Mouse (Mus musculus) heart, embryonic 14.5 days (tissue): ENCODE results near the gene Gm49405. TPM values are rescaled to one million over a fixed set of nuclear protein-coding genes. Genes with fewer than 3 reads are reported as not detected.
"Not testable (repeated sequence)": the region's sequence is repeated elsewhere in the genome, so short reads cannot be mapped to it uniquely, and the experiment has no call there.

Experiments
- ATAC-seq: fragments of 200-750 bp; cut with Nextera tagmentation; 2 replicates; pipeline ENCODE4 v1.8.0; 2017; ENCODE audit warnings: low read depth, moderate TSS enrichment; ENCODE audit not compliant: insufficient number of reproducible peaks, insufficient read depth, low FRiP score
- H3K27ac ChIP-seq, 2 experiments: fragments of 200-500 bp in 1 of 2; fragments of 300-500 bp in 1 of 2; sonication (generic) in 1 of 2; replicated peaks in 1 of 2; 2 replicates each; pipeline ENCODE4 v1.5.1; 2012 to 2014; ENCODE audit warnings: low read depth in 2 of 2, low read length in 2 of 2, control low read depth in 1 of 2, mild to moderate bottlenecking in 1 of 2, mixed read lengths in 1 of 2; ENCODE audit not compliant: control insufficient read depth in 1 of 2, insufficient read depth in 1 of 2
- H3K27me3 ChIP-seq: fragments of 300-500 bp; sonication (generic); 2 replicates; pipeline ENCODE4 v1.6.1; 2014; ENCODE audit warnings: mild to moderate bottlenecking, low read length, control low read depth; ENCODE audit not compliant: control insufficient read depth, insufficient read depth
- H3K36me3 ChIP-seq: fragments of 300-500 bp; sonication (generic); 2 replicates; pipeline ENCODE4 v1.6.1; 2014; ENCODE audit warnings: mild to moderate bottlenecking, control low read depth, low read length, mixed read lengths; ENCODE audit not compliant: control insufficient read depth, insufficient read depth
- H3K4me1 ChIP-seq, 2 experiments: fragments of 200-500 bp in 1 of 2; fragments of 300-500 bp in 1 of 2; sonication (generic) in 1 of 2; 2 replicates each; pipeline ENCODE4 v1.6.1; 2012 to 2014; ENCODE audit warnings: low read length in 2 of 2, control low read depth in 1 of 2, mixed read lengths in 1 of 2; ENCODE audit not compliant: control insufficient read depth in 2 of 2, insufficient read depth in 2 of 2
- H3K4me2 ChIP-seq: fragments of 300-500 bp; sonication (generic); 2 replicates; pipeline ENCODE4 v1.6.1; 2014; ENCODE audit warnings: mild to moderate bottlenecking, low read length
- H3K4me3 ChIP-seq, 2 experiments: fragments of 200-500 bp in 1 of 2; fragments of 300-500 bp in 1 of 2; sonication (generic) in 1 of 2; 2 replicates each; pipeline ENCODE4 v1.5.1; 2012 to 2014; ENCODE audit warnings: low read length in 2 of 2, mild to moderate bottlenecking in 2 of 2, control low read depth in 1 of 2, low read depth in 1 of 2, moderate library complexity in 1 of 2; ENCODE audit not compliant: control insufficient read depth in 1 of 2, insufficient read depth in 1 of 2
- H3K9ac ChIP-seq: fragments of 300-500 bp; sonication (generic); 2 replicates; pipeline ENCODE4 v1.6.1; 2014; ENCODE audit warnings: mild to moderate bottlenecking, low read length
- H3K9me3 ChIP-seq: fragments of 300-500 bp; sonication (generic); 2 replicates; pipeline ENCODE4 v1.6.1; 2016; ENCODE audit warnings: low read length, control low read depth; ENCODE audit not compliant: control insufficient read depth
- WGBS: fragments of 180-500 bp; shearing (Covaris S2); extraction: QIAGEN DNeasy Blood & Tissue Kit; methylation state at CpG from one replicate; pipeline ENCODE4 v1.1.7; 2014; 5-methylcytosine and 5-hydroxymethylcytosine counted together
- polyA plus RNA-seq: library from polyadenylated mRNA; unstranded; fragments of >200 nt; fragmentation: Nextera tagmentation; extraction: Ambion mirVana; gene quantifications from 2 replicates; pipeline ENCODE4 v1.2.1, GENCODE M21; 2014

Gm49405 gene
- 4.3 and 4.6 TPM in 2 replicates for polyA plus RNA-seq

DNA sequence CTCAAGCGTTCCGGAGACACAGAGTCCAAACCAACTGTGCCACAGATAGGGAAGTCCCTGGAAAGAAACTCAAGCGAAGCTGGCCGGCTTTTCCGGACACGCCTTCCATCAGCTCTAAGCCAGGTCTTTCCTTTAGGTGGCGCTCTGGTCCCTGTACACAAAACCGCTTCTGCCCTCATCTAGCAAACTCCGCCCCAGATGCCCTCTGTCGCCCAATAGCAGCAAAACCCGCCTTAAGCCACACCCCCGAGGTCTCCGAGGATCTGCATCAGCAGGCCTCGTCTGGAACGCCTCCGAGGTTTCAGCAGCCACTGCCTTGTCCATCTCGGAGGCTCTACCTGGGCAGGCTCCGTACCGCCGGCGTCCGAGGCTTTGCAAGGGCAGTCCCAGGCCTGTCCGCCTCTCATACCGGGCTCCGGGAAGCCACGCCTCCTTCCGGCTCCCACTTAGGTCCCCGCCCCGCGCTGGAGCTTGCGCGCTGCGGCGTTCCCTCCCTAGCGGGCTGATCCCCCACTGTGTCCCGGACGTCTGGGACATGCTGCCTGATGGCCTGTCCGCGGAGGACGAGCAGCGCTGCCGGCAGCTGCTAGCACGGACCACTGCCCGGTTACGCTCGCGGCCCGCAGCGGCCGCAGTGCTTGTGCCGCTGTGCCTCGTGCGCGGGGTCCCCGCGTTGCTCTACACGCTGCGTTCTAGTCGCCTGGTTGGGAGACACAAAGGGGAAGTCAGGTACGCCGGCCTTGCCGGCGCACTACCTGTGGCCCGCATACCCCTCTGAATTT, at the start of gene Gm49405, which contains the start of gene Nudt8:
TSS of gene Gm49405 (plus strand) at position 508 of the 782 bp plus-strand sequence.
TSS of gene Nudt8 (plus strand) at position 462 of the 782 bp plus-strand sequence.
- WGBS: under 1% methylated on average over 64 of the region's 64 CpGs
- Histone ChIP-seq H3K9me3 (no peaks in the 10 kb centered on the region), H3K9ac (peak within 1 kb of the TSS; percentile 91), H3K27ac (peak within 1 kb of the TSS; percentile 95 to 99), H3K4me3 (peak within 1 kb of the TSS; percentile 68 to 74), H3K4me2 (peak within 1 kb of the TSS; percentile 86), H3K27me3 (no peaks in the 10 kb centered on the region), H3K36me3 (peaks cover 7% of the 10 kb centered on the region; the same call in 1 of the 2 replicates), H3K4me1 (peaks cover 44 to 47% of the 10 kb centered on the region in 2 experiments)
- peak; percentile 83 for ATAC-seq

DNA sequence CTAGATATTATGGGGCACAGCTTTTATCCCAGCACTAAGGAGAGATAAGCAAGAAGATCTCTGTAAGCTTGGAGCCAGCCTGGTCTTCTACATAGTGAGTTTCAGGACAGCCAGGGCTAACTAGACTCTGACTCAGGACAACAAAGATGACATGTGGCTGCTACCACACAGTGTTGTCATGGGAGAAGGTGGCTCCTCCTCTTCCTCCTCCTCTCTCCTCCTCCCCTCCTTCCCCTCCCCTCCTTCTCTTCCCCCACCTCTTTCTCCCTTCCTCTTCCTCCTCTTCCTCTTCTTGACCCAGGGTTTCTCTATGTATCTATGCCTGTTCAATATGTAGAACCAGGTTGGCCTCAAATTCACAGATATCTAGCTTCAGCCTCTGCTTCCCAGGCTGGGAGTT, 49.0 kb upstream of the Gm49405 start:
- H3K27ac ChIP-seq: no peak overlapping the region
- no peaks in the 10 kb centered on the region for H3K9me3 ChIP-seq
- H3K4me3 ChIP-seq: no peak overlapping the region
- no peak for ATAC-seq
- H3K36me3 ChIP-seq: no peaks in the 10 kb centered on the region
- H3K9ac ChIP-seq: no peak overlapping the region
- no peak overlapping the region for H3K4me2 ChIP-seq
- 0 out of 2 replicates have a peak, but pooled peaks cover under 1% of the 10 kb centered on the region for H3K27me3 ChIP-seq
- H3K4me1 ChIP-seq: peaks cover 0 to 6% of the 10 kb centered on the region in 2 experiments; a peak in 2 of 4 replicates

DNA sequence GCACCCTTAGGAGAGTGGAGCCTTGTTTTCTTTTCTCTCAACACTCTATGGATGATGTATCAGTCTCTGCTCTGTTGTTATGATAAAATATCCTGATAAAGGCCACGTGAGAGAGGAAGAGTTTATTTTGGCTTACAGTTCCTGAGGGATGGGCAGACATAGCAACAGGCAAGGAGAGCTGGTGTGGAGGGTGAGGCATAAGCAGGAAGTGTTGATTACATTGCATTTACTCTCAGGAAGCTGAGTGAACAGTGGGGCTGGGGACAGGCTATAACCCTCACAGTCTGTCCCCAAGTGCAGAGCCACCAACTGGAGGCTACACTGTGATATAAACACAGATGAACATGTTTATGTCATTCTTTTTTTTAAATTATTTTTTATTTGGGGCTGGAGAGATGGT, 48.3 kb upstream of the Gm49405 start:
- 0 out of 4 replicates have a peak, but pooled peaks cover 0 to 4% of the 10 kb centered on the region in 2 experiments for H3K4me1 ChIP-seq
- H3K27me3 ChIP-seq: 0 out of 2 replicates have a peak, but pooled peaks cover 3% of the 10 kb centered on the region
- H3K9me3 ChIP-seq: no peaks in the 10 kb centered on the region
- no peak overlapping the region for H3K27ac ChIP-seq
- ATAC-seq: no peak
- 26% methylated on average over 1 of the region's 1 CpGs for WGBS
- no peak overlapping the region for H3K4me2 ChIP-seq
- H3K36me3 ChIP-seq: no peaks in the 10 kb centered on the region
- H3K4me3 ChIP-seq: no peak overlapping the region
- H3K9ac ChIP-seq: no peak overlapping the region

DNA sequence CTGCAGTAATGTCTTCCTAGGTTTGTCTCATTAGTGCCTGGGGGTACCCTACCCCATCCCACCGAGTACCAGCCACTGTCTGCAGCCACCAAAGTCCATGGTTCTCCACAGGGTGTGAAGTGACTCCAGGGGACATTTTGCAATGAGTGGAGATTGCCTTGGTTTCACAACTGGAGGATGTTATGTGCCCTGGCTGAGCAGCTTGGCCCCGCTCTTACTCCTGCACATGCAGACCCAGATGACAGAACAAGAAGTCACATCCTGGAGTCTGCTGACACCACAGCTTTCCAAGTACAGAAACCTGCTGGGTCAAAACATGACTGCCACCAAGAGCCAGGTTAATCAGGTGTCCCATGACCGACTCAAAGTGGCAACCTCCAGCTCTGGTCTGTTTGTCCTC, 45.4 kb upstream of the Gm49405 start:
- Histone ChIP-seq H3K27ac (no peak overlapping the region), H3K9ac (no peak overlapping the region), H3K9me3 (no peaks in the 10 kb centered on the region), H3K4me1 (0 out of 4 replicates have a peak, but pooled peaks cover 0 to 4% of the 10 kb centered on the region in 2 experiments), H3K4me3 (no peak overlapping the region), H3K4me2 (no peak overlapping the region), H3K27me3 (0 out of 2 replicates have a peak, but pooled peaks cover 3% of the 10 kb centered on the region), H3K36me3 (no peaks in the 10 kb centered on the region)
- 83% methylated on average over 3 of the region's 3 CpGs for WGBS
- no peak for ATAC-seq

DNA sequence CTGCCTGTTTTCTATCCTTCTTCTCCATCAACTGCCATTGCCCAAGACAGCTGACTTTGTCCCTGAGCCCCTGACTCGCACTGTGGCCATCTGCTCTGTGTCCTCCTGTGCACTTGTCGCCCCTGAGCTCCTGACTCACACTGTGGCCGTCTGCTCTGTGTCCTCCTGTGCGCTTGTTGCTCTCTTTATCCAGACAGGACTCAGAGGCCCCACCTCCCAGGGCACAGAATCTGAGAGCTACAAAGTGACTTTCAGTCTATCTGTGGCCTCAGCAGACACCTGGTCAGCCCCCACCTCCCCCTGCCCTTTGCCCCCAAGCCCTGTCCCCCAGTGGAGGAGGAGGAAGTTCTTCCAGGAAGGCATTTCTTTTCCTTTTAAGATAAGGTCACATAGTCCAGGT, 44.6 kb upstream of the Gm49405 start:
- no peak for ATAC-seq
- no peak overlapping the region for H3K27ac ChIP-seq
- H3K27me3 ChIP-seq: 0 out of 2 replicates have a peak, but pooled peaks cover 3% of the 10 kb centered on the region

DNA sequence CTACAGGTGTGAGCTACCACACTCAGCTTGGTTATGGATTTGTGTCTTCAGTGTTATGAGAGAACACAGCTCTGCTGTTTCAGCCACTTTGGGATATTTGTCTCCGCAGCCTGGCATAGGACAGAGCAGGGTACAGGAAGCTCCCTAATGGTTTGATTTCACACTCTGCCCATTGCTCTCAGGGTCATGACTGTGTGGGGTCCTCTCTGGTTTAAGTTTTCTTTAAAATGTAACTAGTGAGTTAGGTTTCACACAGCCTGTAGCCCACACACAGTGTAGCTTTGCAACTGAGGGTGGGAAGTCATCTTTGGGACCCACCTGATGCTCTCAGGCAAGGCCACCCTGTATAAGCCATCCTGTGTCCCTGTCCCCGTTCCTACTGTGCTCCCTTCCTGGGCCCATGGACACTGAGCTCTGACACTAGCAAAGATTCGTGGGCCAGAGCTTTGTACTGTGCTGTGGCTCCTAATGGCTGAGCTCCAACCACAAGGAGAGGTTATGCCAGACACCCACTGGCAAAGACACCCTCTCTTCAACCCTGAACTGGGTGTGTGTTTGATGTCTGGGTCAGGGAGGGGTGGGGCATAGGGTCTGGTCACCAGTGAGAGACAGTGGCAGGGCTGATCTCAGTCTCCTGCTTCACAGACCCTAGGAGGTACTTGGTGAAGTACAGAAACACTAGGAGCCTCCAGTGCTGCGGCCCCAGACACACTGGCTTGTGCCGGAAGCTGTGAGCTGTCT, 43.0 kb upstream of the Gm49405 start:
- not testable (repeated sequence) for H3K4me3 ChIP-seq, H3K9ac ChIP-seq, H3K27me3 ChIP-seq, H3K9me3 ChIP-seq, H3K4me1 ChIP-seq, H3K27ac ChIP-seq, ATAC-seq, H3K4me2 ChIP-seq, H3K36me3 ChIP-seq
- 81% methylated on average over 5 of the region's 5 CpGs for WGBS

More for the DNA sequence above, 44.6 kb upstream of the Gm49405 start:
- Histone ChIP-seq H3K4me1 (0 out of 4 replicates have a peak, but pooled peaks cover 0 to 4% of the 10 kb centered on the region in 2 experiments), H3K9ac (no peak overlapping the region), H3K4me3 (no peak overlapping the region), H3K4me2 (no peak overlapping the region), H3K36me3 (no peaks in the 10 kb centered on the region), H3K9me3 (no peaks in the 10 kb centered on the region)
- 10% methylated on average over 4 of the region's 4 CpGs for WGBS

DNA sequence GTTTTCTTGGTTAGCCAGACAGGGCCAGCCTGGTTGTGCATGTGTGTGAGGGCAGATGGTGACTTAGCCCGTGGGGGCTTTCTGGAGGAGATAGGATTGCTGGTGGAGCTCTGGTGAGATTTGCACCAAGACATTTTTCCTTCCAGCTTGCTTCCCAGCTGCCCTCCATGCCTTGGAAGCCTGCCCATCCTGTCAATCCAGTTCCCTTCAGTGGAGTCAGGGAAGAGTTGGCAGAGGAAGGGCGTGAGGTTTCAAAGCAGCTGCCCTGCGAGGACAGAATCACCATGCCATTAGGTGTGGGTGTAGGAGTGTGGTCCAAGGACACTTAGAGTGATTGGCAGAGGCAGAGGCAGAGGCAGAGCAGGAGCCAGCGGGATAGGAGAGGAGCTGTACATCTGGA, 42.0 kb upstream of the Gm49405 start, which contains the start of gene Aldh3b3:
TSS of gene Aldh3b3 (plus strand) at position 176 of the 400 bp plus-strand sequence.
- no peaks in the 10 kb centered on the region for H3K36me3 ChIP-seq
- H3K9me3 ChIP-seq: no peaks in the 10 kb centered on the region
- no peak within 1 kb of the TSS for H3K27ac ChIP-seq
- H3K4me3 ChIP-seq: no peak within 1 kb of the TSS
- WGBS: 55% methylated on average over 4 of the region's 4 CpGs
- H3K4me2 ChIP-seq: no peak within 1 kb of the TSS
- no peak within 1 kb of the TSS for H3K9ac ChIP-seq
- H3K27me3 ChIP-seq: 0 out of 2 replicates have a peak, but pooled peaks cover 3% of the 10 kb centered on the region
- ATAC-seq: no peak
- peaks cover 0 to 6% of the 10 kb centered on the region in 2 experiments; a peak in 1 of 4 replicates for H3K4me1 ChIP-seq
